Mouse (Mus musculus): Measurements from ENCODE around the gene B3glct.

GRCm38 (mm10) chr5:149637306-149637705, 40.7 kb upstream of the B3glct start:
- TF ChIP-seq CTCF (IDR thresholded peaks at IDR 0.05; ENCODE audit: borderline replicate concordance, insufficient read depth, low read length) (no peak), POLR2A (IDR thresholded peaks at IDR 0.05; ENCODE audit: low read depth, low read length) (no peak)
